Mouse (Mus musculus) kidney, adult 2 months (tissue): ENCODE data around the gene Rad51ap1. TPM values are rescaled to one million over a fixed set of nuclear protein-coding genes. Genes with fewer than 3 reads are reported as not detected.

Experiments used
- DNase-seq: peaks from one replicate; pipeline ENCODE4 v3.0.0; 2021
- H3K27ac ChIP-seq: fragments of 200-500 bp; 2 replicates; pipeline ENCODE4 v1.5.1; 2012; ENCODE audit warnings: low read depth, low read length, control low read depth, inconsistent platforms; ENCODE audit not compliant: insufficient read depth
- H3K27me3 ChIP-seq: fragments of 200-500 bp; replicated peaks from 2 replicates; pipeline ENCODE4 v1.6.1; 2012; ENCODE audit warnings: mild to moderate bottlenecking, moderate library complexity, low read length, inconsistent platforms; ENCODE audit not compliant: control insufficient read depth, insufficient read depth
- H3K36me3 ChIP-seq: fragments of 200-500 bp; 2 replicates; pipeline ENCODE4 v1.6.1; 2012; ENCODE audit warnings: mild to moderate bottlenecking, moderate library complexity, low read length, inconsistent platforms; ENCODE audit not compliant: control insufficient read depth, insufficient read depth
- H3K4me1 ChIP-seq: fragments of 200-500 bp; 2 replicates; pipeline ENCODE4 v1.6.1; 2011; ENCODE audit warnings: low read length; ENCODE audit not compliant: control insufficient read depth, insufficient read depth
- H3K4me3 ChIP-seq: fragments of 200-500 bp; 2 replicates; pipeline ENCODE4 v1.5.1; 2011; ENCODE audit warnings: mild to moderate bottlenecking, low read depth, low read length, control low read depth; ENCODE audit not compliant: insufficient read depth
- CTCF ChIP-seq: fragments of 200-500 bp; conservative IDR thresholded peaks from 2 replicates; pipeline ENCODE4 v1.5.1; 2011; ENCODE audit warnings: low read depth, mild to moderate bottlenecking, control low read depth, low read length, moderate library complexity, mixed read lengths; ENCODE audit not compliant: insufficient read depth, insufficient read length
- POLR2A ChIP-seq: fragments of 200-500 bp; IDR thresholded peaks from one replicate; pipeline ENCODE4 v1.6.1; 2011; ENCODE audit warnings: low read depth, low read length, control low read depth
- WGBS: fragments of 180-500 bp; shearing (Covaris S2); methylation state at CpG from one replicate; pipeline ENCODE4 v1.1.7; 2018; 5-methylcytosine and 5-hydroxymethylcytosine counted together
- polyA plus RNA-seq: library from polyadenylated mRNA; depleted of rRNA; stranded (reverse); fragments of >200 nt; gene quantifications from 2 replicates; pipeline ENCODE4 v1.2.3, GENCODE M21; 2012; rRNA removed

The Rad51ap1 gene
- 0.54 and 0.75 TPM in 2 replicates for polyA plus RNA-seq

- H3K4me3 ChIP-seq, result peak within 1 kb of the TSS; percentile 88
- peaks cover under 1% of the 10 kb centered on the region; the same call in 1 of the 2 replicates for H3K36me3 ChIP-seq
- under 1% methylated on average over 33 of the region's 33 CpGs for WGBS
- no peaks in the 10 kb centered on the region for H3K27me3 ChIP-seq
- peaks cover 6% of the 10 kb centered on the region; the same call in 1 of the 2 replicates for H3K4me1 ChIP-seq
- peak; percentile 97 for DNase-seq
- TF ChIP-seq CTCF (no peak), POLR2A (no peak)
- H3K27ac ChIP-seq, result peak within 1 kb of the TSS; percentile 44; the same call in 1 of the 2 replicates
Observed at GRCm38 (mm10) chr6:126939487-126940171, at the start of gene Rad51ap1, which contains the start of gene D6Wsu163e. Gene Rad51ap1 (minus strand): TSS chr6:126939587. Gene D6Wsu163e (plus strand): TSS chr6:126939962.

DNA sequence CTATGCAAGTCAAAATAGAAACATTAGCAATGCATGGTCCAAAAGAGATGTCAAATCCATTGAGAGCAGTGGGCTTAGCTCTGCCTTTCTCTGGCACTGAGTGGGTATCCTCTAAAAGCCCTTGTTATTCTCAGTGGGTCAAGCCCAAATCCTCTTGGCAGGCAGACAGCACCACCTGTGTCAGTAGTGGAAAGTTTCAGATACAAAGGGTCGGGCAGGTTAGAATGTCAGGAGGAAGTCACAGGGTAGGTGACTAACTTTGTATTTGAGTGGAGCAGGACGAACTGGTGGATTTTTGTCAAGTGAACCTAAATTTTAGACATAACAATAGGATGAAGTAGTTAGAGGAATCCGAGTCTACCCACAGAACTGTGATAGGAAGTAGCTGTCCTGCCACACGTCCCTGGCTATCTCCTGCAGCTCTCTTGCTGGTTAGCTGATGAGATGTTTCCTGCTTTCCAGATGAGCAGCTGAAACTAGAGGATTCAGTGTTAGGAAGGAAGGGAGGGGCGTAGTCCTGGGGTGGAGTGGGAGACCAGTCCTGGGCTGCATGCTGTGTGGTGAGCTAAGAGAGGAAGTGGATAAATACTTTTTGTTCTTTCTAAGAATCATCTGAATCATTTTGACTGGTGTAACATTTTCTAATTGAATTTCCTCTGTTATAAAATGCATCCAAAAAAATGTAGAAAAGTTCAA is 42.3 kb upstream of the Rad51ap1 start:
- H3K36me3 ChIP-seq, result no peaks in the 10 kb centered on the region
- no peaks in the 10 kb centered on the region for H3K4me1 ChIP-seq
- WGBS, result 45% methylated on average over 5 of the region's 5 CpGs
- H3K27ac ChIP-seq, result no peak overlapping the region
- no peaks in the 10 kb centered on the region for H3K27me3 ChIP-seq
- TF ChIP-seq POLR2A, result no peak
- no peak for TF ChIP-seq CTCF
- H3K4me3 ChIP-seq, result no peak overlapping the region
- DNase-seq, result peak; percentile 12

DNA sequence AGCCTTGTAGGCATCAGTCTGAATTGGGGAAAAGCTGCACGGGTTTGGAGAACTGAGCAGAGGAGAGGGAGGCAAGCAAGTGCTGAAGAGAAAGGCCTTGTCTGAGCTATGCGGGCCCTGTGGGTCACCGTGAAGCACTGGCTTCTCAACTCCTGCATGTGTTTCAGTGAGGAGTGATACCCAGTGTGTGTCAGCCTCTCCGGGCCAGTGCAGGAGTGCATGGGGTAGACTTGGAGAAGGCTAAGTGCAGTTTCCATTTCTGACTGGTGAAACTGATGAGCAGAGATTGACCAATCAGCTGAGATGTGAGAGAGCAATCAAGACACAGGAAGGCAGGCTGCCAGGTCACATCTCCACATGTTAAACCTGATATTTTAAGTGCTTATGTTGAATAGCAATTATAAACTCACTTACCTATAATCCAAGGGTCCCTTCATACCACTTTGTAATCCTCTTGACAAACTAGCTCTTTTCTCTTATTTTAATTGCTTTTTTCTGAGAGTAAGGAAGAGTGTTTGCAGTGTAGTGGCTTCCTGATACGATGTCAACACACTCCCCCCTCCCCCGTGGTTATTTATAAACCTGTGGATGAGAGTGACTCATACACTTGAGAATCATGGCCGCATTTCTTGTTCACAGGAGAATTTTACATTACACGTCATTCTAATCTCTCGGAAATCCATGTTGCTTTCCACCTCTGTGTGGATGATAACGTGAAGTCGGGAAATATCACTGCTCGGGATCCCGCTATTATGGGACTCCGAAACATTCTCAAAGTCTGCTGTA is 27.0 kb upstream of the Rad51ap1 start:
- no peaks in the 10 kb centered on the region for H3K4me1 ChIP-seq
- 81% methylated on average over 14 of the region's 14 CpGs for WGBS
- H3K27ac ChIP-seq, result no peak overlapping the region
- no peak overlapping the region for H3K4me3 ChIP-seq
- H3K27me3 ChIP-seq, result no peaks in the 10 kb centered on the region
- peaks cover 6% of the 10 kb centered on the region; the same call in 1 of the 2 replicates for H3K36me3 ChIP-seq
- no peak for DNase-seq
- TF ChIP-seq CTCF, result no peak
- TF ChIP-seq POLR2A, result no peak

- DNase-seq, result no peak
- 88% methylated on average over 9 of the region's 9 CpGs for WGBS
- no peaks in the 10 kb centered on the region for H3K4me1 ChIP-seq
Observed at GRCm38 (mm10) chr6:126963426-126963825, 24.0 kb upstream of the Rad51ap1 start.

GRCm38 (mm10) chr6:126962709-126963108 is 23.3 kb upstream of the Rad51ap1 start:
- no peak for DNase-seq
- Histone ChIP-seq H3K27me3 (no peaks in the 10 kb centered on the region), H3K4me3 (no peak overlapping the region), H3K27ac (no peak overlapping the region), H3K4me1 (no peaks in the 10 kb centered on the region), H3K36me3 (peaks cover 6% of the 10 kb centered on the region; the same call in 1 of the 2 replicates)
- WGBS, result 83% methylated on average over 5 of the region's 5 CpGs
- TF ChIP-seq POLR2A (no peak), CTCF (no peak)

More at GRCm38 (mm10) chr6:126963426-126963825, 24.0 kb upstream of the Rad51ap1 start:
- no peak overlapping the region for H3K4me3 ChIP-seq
- H3K36me3 ChIP-seq, result peaks cover 6% of the 10 kb centered on the region; the same call in 1 of the 2 replicates
- no peak overlapping the region for H3K27ac ChIP-seq
- H3K27me3 ChIP-seq, result no peaks in the 10 kb centered on the region
- TF ChIP-seq CTCF, result no peak
- no peak for TF ChIP-seq POLR2A

DNA sequence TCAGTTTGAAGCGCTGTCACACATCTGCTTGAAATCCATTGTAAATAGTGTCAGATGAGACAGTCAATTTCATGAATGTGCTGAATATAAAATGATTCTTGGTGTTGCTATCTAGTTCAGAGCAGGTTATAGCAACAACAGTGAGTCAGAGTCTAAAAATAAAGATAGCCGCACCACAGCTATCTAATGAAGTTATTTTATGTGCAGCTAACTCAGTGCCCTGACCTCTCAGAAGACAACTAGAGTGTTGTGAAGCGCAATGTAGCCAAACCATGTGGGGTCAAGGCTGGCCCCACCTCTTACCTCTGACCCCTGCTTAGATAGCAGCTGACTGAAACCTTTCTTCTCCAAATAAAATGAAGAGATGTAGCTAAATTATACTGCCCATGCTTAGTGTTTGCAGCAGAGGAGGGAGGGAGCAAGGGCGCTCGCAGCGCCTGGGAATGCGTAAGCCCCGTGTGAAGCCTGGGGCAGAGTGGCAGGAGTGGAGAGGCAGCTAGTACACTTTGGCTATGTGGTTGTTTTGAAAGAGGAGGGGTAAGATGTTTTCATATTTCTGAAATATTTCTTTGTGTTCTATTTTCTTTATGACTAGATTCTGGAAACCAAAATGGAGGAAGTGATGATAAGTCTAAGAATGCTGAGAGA is 22.1 kb upstream of the Rad51ap1 start:
- Histone ChIP-seq H3K36me3 (peaks cover 3% of the 10 kb centered on the region; the same call in 1 of the 2 replicates), H3K27ac (no peak overlapping the region), H3K4me1 (no peaks in the 10 kb centered on the region), H3K27me3 (no peaks in the 10 kb centered on the region), H3K4me3 (no peak overlapping the region)
- no peak for DNase-seq
- TF ChIP-seq CTCF (no peak), POLR2A (no peak)
- 91% methylated on average over 8 of the region's 8 CpGs for WGBS
